Mouse (Mus musculus) liver (tissue): Measurements from ENCODE around the gene Fancg.
"Not testable (repeated sequence)": the region's sequence is repeated elsewhere in the genome, so short reads cannot be mapped to it uniquely, and the experiment has no call there.

Source experiments
- DNase-seq: peaks from one replicate; pipeline ENCODE4 v3.0.0-alpha.2; 2020; ENCODE audit warnings: mixed read lengths

The Fancg gene

DNA sequence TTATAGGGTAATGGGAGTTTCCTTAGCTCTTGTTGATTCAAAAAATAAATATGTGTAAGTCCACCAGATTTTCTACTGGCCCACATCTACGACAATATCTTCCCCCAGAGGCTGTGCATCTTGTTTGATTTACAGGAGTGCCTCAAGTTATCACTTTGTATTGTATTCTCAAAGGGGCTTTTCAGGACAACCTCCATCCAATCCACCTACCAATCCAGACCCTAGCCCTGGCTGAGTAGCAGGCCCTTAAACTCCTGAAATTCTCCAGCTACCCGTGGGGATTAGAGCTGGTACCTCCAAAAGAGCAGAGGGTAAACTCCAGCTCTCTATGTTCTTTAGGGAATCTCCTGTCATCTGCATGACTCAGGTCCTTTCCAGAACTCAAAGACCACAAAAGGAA, 12.3 kb downstream of the Fancg start:
- DNase-seq, result no peak

DNA sequence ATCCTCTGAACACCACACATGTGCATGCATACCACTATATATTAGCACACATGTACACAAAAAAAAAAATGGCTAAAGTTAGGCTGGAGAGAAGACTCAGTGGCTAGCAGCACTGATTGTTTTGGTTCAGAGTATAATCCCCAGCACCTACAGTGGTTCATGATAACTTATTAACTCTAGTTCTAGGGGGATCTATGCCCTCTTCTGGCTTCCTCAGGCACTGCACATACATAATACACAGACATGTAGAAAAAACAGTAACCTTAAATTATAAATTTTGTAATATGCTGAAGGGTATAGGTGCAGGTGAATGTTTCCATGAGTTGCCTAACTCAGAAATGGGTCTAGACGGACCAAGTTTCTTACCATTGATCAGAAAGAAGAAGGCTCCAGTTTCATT, 22.0 kb downstream of the Fancg start:
- no peak for DNase-seq

DNA sequence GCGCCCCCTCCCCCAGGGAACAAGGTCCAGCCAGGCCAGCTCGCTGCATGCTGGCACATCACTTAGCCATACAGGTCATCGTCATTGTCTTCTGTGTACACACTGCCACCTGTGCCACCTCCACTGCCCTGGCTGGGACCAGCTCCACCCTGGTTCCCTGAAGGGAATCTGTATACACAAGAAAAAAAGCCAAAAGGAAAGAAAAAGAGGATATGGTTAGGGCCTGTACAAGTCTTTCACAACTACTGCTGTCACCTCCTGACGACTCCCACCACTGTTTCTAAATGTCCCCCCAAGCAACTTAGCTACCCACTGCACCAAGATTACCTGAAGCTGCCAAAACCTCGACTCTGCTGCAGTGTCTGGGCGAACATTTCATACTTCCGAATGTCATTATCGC, 29.8 kb downstream of the Fancg start:
- not testable (repeated sequence) for DNase-seq

DNA sequence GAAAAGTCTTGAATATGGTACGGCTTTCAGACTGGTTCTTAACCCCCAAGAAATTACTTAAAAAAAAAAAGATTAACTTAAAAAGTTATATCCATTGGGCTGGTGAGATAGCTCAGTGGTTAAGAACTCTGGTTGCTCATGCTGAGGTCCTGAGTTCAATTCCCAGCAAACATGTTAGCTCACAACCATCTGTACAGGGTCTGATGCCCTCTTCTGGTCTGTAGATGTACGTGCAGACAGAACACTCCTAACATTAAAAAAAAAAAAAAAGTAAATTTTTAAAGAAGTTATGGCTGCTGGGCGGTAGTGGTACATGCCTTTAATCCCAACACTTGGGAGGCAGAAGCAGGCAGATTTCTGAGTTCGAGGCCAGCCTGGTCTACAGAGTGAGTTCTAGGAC, 32.2 kb downstream of the Fancg start:
- no peak for DNase-seq

DNA sequence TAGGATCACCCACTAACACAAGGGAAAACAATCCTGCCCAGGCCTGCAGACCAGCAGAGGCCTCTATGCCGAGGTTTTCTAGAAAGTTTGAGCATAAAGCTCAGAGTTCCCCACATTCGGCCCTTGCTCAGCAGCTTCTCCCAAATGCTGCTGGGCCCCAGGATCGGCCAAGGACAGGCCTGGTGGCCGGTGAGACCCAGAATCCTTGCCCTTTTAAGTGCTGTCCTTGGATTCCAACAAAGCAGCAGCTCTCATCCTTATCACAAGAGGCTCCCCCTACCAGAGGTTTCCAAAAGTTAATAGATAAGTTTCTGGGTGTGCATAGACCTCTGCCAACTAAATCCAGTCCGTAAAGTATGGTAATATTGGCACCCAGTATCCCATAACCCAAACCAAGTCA, 36.4 kb downstream of the Fancg start:
- DNase-seq, result no peak

DNA sequence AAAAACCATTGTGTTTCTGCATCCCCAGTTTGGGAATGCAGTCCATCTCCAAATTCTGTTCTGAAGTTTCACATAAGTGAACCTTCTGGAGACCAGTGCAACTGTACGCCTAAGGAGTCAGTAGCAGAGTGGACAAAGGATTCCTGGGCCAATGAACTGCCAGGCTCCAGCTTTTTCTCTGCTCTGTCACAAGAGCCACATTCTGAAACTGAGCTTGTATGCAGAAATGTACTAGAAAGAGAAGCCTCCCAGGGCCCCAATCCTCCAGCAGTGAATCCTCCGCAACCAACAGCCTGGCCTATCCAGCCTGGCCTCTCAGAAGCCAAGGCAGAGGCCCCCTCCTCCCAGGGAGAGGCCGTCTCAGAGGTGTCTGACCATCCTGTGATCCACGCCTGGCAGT, 37.4 kb downstream of the Fancg start:
- no peak for DNase-seq

DNA sequence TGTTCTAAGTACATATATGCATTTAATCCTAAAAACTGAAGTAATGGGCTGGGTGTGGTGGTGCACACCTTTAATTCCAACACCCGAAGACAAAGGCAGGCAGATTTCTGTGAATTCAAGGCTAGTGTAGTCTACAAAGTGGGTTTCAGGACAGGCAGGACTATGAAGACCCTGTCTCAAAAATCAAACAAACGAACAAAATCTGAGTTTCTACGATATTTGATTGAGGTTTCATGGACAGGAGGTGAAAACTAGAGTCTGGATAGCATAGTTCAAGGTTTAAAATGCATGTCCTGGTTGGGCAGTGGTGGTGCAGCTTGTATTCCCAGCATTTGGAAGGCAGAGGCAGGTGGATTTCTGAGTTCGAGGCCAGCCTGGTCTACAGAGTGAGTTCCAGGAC, 41.0 kb downstream of the Fancg start, which contains the start of gene 1700022I11Rik:
Gene 1700022I11Rik, plus strand, starts transcription at position 301 of the 400 bp plus-strand sequence.
- no peak for DNase-seq

DNA sequence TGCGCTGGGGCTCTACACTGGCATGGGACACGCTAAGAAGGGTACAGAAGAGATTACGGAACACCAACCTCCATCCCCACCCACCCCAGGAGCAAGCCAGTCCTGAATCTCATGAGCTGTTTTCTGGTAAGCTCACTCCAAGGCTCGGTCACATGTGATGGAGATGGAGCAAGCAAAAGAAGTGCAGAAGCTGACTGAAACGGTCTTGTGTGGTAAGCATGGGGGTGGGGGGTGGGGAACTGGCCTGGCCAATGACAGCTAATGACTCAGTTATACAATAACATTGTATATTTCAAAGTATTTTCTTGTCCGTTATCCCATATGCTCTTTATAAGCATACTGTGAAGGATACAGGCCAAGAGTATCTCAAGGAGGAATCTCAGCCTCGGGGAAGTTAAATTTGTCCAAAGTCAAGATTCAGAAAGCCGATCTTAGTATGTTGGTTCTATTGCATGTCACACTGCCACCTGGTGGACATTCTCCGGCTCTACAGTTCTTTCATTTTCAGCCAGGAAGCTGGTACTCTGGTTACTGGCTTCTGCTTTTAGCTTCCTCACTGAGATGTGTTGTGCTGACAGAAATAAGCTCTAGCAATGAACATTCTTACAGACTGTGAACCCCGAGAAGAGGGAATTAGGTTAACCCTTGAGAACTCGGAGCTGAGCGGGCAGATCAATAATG, 45.1 kb downstream of the Fancg start:
- DNase-seq, result peak; percentile 50

DNA sequence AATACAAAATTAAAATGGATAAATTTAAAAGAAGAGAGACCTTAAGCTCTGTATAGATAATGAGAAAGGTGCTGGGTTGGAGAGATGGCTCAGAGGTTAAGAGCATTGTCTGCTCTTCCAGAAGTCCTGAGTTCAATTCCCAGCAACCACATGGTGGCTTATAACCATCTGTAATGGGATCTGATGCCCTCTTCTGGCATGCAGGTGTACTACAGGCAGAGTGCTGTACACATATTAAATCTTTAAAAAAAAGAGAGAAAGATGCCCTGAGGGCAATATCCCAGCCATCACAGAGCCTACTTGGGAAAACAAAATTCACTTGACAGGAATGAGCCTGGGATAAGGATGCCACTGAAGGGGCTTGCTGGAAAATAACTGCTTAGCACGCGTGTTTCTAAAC, 46.8 kb downstream of the Fancg start:
- no peak for DNase-seq

DNA sequence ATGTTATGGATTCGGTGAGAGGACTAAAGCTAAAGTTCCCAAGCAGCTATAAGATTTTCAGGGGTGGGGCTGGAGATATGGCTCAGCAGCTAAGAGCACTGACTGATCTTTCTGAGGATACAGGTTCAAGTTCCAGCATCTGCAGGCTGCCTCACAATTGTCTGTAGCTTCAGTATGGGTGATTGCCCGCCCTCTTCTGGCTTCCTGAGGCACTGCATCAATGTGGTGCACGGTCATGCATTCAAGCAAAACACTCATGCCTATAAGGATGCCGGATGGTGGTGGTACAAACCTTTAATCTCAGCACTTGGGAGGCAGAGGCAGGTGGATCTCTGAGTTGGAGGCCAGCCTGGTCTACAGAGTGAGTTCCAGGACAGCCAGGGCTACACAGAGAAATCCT, 48.7 kb downstream of the Fancg start:
- DNase-seq, result peak; percentile 64

DNA sequence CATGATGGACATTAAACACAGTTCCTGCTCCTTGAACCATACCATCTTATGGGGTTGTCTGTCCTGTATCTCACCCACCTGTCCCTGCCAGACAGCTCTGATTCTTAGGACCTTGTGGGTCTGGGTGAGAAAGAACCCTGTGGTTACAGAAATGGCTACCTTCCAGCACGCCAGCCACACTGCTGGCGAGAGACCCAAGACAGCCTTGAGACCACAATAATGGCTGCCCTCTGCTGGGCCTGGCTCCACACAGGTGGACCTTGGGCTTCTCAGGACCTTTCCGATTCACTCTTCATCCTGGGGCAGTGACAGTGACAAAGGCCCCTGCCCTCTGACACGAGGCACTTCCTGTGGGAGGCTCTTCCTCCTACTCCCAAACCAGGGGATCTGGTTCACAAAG, 50.9 kb downstream of the Fancg start:
- DNase-seq, result no peak

DNA sequence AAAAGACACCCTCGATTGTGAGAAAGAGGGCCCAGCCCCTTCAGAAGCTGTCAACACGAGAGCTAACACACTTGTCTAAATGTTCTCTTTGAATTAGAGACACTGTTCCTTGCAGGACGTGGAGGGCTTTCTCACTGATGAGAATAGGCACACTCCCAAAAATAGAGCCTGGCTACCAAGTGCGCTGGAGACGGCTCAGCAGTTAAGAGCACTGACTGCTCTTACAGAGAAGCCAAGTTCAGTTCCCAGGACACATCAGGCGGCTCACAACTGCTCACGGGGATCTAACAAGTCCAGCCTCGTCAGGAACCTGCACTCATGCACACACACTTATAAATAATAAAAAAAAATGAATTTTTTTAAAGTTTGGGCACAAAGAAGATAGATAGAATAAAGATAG, 51.4 kb downstream of the Fancg start:
- no peak for DNase-seq

DNA sequence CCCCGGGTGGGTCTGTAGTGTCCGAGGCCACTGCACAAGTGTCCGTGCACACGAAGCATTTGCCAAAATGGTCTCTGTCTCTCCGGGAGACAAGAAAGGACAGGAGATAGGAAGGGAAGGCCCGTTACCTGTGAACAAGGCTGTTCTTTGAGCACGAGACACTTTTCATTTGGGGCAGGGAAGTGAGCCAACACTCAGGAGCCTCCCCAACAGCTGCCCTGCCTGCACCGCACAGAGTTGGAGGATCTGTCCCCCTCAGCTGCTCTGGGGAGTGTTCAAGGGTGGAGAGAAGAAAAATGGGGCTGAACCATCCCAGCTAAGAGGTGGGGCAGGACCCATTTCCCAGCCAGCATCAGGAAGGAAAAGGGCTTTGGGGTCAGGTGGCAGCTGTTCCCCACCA, 52.3 kb downstream of the Fancg start:
- no peak for DNase-seq

DNA sequence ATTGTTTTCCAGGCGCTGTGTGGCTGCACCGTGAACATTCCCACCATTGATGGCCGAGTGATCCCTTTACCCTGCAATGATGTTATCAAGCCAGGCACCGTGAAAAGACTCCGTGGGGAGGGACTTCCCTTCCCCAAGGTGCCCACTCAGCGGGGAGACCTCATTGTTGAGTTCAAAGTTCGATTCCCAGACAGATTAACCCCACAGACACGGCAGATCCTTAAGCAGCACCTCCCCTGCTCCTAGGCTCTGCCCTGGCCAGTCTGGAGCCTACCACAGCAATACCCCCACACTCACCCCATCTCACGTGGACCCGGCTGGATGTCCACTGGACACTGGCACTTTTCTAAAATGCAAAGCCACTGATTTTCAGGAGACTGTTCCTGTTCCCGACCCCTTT, 53.0 kb downstream of the Fancg start:
- DNase-seq, result no peak

DNA sequence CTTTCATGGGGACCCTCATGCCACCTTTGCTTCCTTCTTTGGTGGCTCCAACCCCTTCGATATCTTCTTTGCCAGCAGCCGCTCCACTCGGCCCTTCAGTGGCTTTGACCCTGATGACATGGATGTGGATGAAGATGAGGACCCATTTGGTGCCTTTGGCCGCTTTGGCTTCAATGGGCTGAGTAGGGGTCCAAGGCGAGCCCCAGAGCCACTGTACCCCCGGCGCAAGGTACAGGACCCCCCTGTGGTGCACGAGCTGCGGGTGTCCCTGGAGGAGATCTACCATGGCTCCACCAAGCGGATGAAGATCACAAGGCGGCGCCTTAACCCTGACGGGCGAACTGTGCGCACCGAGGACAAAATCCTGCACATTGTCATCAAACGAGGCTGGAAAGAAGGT, 53.7 kb downstream of the Fancg start:
- no peak for DNase-seq

DNA sequence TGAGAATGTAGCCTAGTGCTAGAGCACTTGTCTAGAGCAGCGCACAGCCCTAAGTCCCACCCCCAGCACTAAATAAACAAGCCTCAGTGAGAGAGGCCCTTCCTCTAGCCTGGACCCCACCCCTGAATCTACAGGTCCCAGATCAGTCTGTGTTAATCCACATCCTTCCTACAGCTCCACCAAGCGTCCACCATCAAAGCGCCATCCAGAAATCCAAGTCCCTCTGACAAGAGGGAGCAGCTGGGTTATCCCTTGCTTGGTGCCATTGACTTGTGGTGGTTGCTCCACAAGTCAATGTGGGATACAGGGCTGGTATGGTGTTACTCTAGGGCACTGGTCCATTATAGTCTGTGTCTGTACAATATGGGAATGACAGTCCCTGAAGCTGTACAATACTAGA, 55.1 kb downstream of the Fancg start:
- DNase-seq, result no peak

DNA sequence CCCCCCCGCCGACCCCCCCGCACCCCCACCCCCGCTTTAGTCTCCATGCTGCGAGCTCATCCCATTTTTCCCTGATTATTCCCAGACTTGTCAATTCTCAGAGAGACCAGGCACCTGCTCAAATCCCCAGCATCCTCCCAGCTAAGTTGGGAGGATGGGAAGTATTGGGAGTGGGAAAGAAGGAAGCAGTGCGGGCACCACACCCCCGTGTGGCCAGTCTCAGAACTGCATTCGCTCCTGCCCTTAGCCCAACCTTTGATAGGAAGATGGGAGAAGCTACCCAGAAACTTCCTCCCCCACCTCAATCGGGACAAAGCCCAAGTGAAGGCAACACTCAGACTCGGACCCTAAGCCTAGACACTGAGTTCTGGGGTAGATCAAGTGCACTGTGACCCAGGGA, 56.0 kb downstream of the Fancg start:
- DNase-seq, result peak; percentile 64

DNA sequence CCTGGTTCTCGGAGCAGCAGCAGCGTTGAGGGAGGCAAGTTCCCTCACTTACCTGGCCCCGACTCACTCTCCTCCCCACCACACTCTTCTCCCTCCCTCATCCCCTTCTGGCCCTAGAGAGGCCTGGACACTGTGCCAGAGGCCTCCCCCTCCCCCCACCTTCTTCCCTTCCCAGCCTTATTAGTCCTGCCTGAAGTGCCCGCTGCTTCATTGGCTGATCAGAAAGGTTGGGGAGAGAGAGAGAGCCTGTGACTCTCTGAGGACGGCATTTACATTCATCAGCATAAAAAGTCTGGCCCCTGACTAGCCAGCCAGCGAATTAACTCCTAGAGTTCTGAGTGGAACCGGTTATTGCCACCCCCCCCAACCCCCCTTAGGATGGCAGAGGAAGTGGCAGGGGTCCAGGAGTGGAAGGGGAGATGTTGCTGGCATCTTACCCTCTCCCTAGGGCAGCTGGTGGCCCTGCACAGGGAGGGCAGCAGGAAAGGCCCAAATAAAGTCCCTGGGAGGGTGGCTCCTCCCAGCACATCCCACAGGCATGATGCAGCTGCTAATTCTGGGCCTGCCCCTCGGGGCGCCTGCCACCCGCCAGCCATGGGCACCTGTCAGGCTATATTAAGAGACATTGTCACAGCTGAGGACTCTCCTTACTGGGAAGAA, 56.7 kb downstream of the Fancg start:
- DNase-seq, result no peak

DNA sequence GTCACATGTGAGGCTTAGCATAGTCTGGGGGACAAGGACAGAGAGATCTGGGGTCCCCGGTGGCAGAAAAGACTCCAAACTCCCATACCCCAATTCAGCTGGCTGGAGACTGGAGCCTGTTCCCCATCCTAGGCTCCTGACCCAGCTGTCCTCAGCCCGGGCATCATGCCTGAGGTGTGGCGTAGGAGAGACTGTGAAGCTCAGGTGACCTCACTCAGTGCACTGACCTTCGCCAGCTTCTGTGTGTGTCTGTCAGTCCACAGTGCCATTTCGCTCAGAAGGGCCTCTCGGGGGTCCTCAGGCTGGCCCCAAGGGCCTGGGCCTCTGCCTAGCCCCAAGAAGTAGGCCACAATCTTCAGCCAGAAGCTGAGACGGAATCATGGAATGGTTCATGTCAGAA, 57.7 kb downstream of the Fancg start:
- no peak for DNase-seq
